Mouse (Mus musculus) small intestine, adult 2 months (tissue): ENCODE data around the gene Nkd1.

ENCODE experiments used
- CTCF ChIP-seq: fragments of 200-500 bp; IDR thresholded peaks from 2 replicates; pipeline ENCODE4 v1.5.1; 2012; ENCODE audit warnings: low read depth, mild to moderate bottlenecking, control low read depth, inconsistent platforms, low read length, moderate library complexity, mixed read lengths; ENCODE audit not compliant: insufficient replicate concordance, insufficient read length; ENCODE audit errors: extremely low read depth
- POLR2A ChIP-seq: fragments of 200-500 bp; IDR thresholded peaks from 2 replicates; pipeline ENCODE4 v1.6.1; 2012; ENCODE audit warnings: low read depth, mild to moderate bottlenecking, control low read depth, inconsistent platforms, low read length, moderate library complexity

GRCm38 (mm10) chr8:88545441-88545840, 24.3 kb downstream of the Nkd1 start:
- TF ChIP-seq CTCF, result no peak
- no peak for TF ChIP-seq POLR2A
